ENCODE assay signal across 8 mouse cellular contexts in the genomic region with DNA sequence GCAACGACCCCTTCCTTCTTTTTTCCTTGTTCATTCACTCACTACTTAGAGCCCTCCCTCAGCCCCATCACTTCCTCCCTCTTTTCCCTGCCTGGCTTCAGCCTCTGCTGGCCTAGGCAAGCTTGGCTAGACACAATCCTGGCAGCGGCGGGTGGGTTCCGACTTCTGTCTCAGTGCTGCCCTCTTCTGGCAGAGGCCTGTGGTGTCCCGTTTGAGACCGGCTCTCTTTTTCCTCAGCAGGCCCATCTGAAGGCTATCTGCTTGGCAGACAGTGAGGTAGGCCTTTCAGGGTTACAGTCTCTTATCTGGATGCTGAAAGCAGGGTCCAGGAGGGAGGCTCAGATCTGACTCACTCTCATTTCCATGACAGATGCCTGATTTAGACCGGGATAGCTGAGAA. TPM values are rescaled to one million over a fixed set of nuclear protein-coding genes. Genes with fewer than 3 reads are reported as not detected.
DNase-seq lines count a peak whose midpoint lies in the region; ATAC-seq and TF ChIP-seq lines count a peak whose summit lies in the region.

No protein-coding gene starts in this region.

- no peak overlapping the region for H3K4me2 ChIP-seq in kidney, embryonic 14.5 days (replicated peaks; ENCODE audit: low read depth, low read length)
- H3K4me2 ChIP-seq in limb, embryonic 14.5 days (replicated peaks; ENCODE audit: low read depth, low read length, severe bottlenecking) = no peak overlapping the region

- H3K4me3 ChIP-seq in kidney, embryonic 14.5 days (ENCODE audit: low read length) = no peak overlapping the region
- no peak overlapping the region for H3K4me3 ChIP-seq in limb, embryonic 14.5 days (replicated peaks; ENCODE audit: low read length)

- peaks cover 4% of the 10 kb centered on the region; the same call in 1 of the 2 replicates for H3K9me3 ChIP-seq in kidney, embryonic 14.5 days (ENCODE audit: control insufficient read depth, low read length)
- no peaks in the 10 kb centered on the region for H3K9me3 ChIP-seq in limb, embryonic 14.5 days (ENCODE audit: control insufficient read depth, low read length)

- no peak overlapping the region for H3K27ac ChIP-seq in kidney, embryonic 14.5 days (ENCODE audit: low read depth, low read length)
- H3K27ac ChIP-seq in limb, embryonic 14.5 days (replicated peaks; ENCODE audit: low read depth, low read length) = no peak overlapping the region

- DNase-seq in 3134 (ENCODE audit: extremely low read depth, insufficient read length, low spot score) = peak; percentile 33
- DNase-seq in adrenal gland, adult 2 months = peak; percentile 89
- DNase-seq in embryo, embryonic 11 days = peak; percentile 90
- DNase-seq in gastrocnemius, postnatal 36 days = peak; percentile 77 to 82
- peak; percentile 70 for DNase-seq in limb, embryonic 14.5 days (ENCODE audit: low spot score)
- peak; percentile 43 to 71 for DNase-seq in spleen, postnatal 14 days (ENCODE audit: low spot score in 2 of 2)

- H3K36me3 ChIP-seq in kidney, embryonic 14.5 days (ENCODE audit: control insufficient read depth, insufficient read depth, low read length) = no peaks in the 10 kb centered on the region
- no peaks in the 10 kb centered on the region for H3K36me3 ChIP-seq in limb, embryonic 14.5 days (ENCODE audit: control insufficient read depth, insufficient read depth, low read length)

- no peak for TF ChIP-seq POLR2A in limb, embryonic 14.5 days (IDR thresholded peaks at IDR 0.05; ENCODE audit: borderline replicate concordance, extremely low read depth, insufficient read depth, insufficient read length)

- no peak overlapping the region for H3K9ac ChIP-seq in kidney, embryonic 14.5 days (ENCODE audit: low read depth, low read length)
- H3K9ac ChIP-seq in limb, embryonic 14.5 days (ENCODE audit: low read depth, low read length, severe bottlenecking) = no peak overlapping the region

- H3K4me1 ChIP-seq in kidney, embryonic 14.5 days (ENCODE audit: control insufficient read depth, insufficient read depth, low read length) = no peaks in the 10 kb centered on the region
- H3K4me1 ChIP-seq in limb, embryonic 14.5 days (ENCODE audit: control insufficient read depth, insufficient read depth, low read length) = no peaks in the 10 kb centered on the region

- intact Hi-C loops in gastrocnemius, postnatal 36 days (cut with DNase I) = loop anchor here (5.0 kb wide), 1 partner anchor 79 kb away; no protein-coding TSS in a partner anchor

- H3K27me3 ChIP-seq in kidney, embryonic 14.5 days (ENCODE audit: control insufficient read depth, insufficient read depth, low read length) = no peaks in the 10 kb centered on the region
- H3K27me3 ChIP-seq in limb, embryonic 14.5 days (ENCODE audit: control insufficient read depth, insufficient read depth, low read length) = no peaks in the 10 kb centered on the region

- 5% methylated on average over 7 of the region's 7 CpGs for WGBS in kidney, embryonic 14.5 days
- WGBS in limb, embryonic 14.5 days = 8% methylated on average over 7 of the region's 7 CpGs

- peak; percentile 55 for ATAC-seq in kidney, embryonic 14.5 days (ENCODE audit: low FRiP score, low TSS enrichment)
- 0 out of 2 replicates have a peak, but pooled peaks have one; percentile 44 for ATAC-seq in limb, embryonic 14.5 days (ENCODE audit: low FRiP score, low read depth)
- peak; percentile 59; the same call in 1 of the 2 replicates for ATAC-seq in monocyte, adult 5-6 weeks (replicated peaks; ENCODE audit: insufficient number of reproducible peaks, low FRiP score, low TSS enrichment, poor library complexity, severe bottlenecking)

RNA-seq across cellular contexts. Expression of a gene that starts 26.2 kb away (rescaled TPM):
- total RNA-seq in adrenal gland, adult 2 months (2021) = 100 to 1,000 TPM; 112 to 116 TPM
- 31.4 and 36.7 TPM in 2 replicates for polyA plus RNA-seq in adrenal gland, adult 2 months (2012; rRNA removed)
- total RNA-seq in gastrocnemius, postnatal 36 days (2021) = 10 to 100 TPM; 28.4 to 28.5 TPM
- 134 and 160 TPM in 2 replicates for polyA plus RNA-seq in kidney, embryonic 14.5 days (2014; fragmentation: Nextera tagmentation; extraction: Ambion mirVana)
- polyA plus RNA-seq in limb, embryonic 14.5 days (2012; rRNA removed) = 43.5 and 59.5 TPM in 2 replicates
- 137 and 153 TPM in 2 replicates for polyA plus RNA-seq in limb, embryonic 14.5 days (2014; fragmentation: Nextera tagmentation; extraction: Ambion mirVana)
- 61.2 to 83.5 TPM (median 62.8 TPM) in 3 replicates for total RNA-seq in monocyte, adult 5-6 weeks (2017)

Comparison
In these comparisons a context has a peak if more than half of its experiments do, and no peak if none do; other contexts are left out.
1. DNase-seq: peak in every context shown above with its lines; median percentile 90 in embryo, embryonic 11 days; 89 in adrenal gland, adult 2 months; 80 in gastrocnemius, postnatal 36 days; 70 in limb, embryonic 14.5 days; 57 in spleen, postnatal 14 days; 33 in 3134.